Mouse (Mus musculus) myocyte (in vitro differentiated cells): Measurements from ENCODE around the gene Fam213a.

Source experiments
- CEBPB ChIP-seq: IDR thresholded peaks from 2 replicates; pipeline ENCODE4 v1.6.1; 2011; ENCODE audit warnings: mild to moderate bottlenecking, moderate library complexity; ENCODE audit not compliant: poor library complexity, insufficient read depth, severe bottlenecking
- E2F4 ChIP-seq: IDR thresholded peaks from one replicate; pipeline ENCODE4 v1.6.1; 2011; ENCODE audit warnings: mild to moderate bottlenecking, control low read depth, moderate library complexity; ENCODE audit not compliant: insufficient read depth
- MAX ChIP-seq: IDR thresholded peaks from one replicate; pipeline ENCODE4 v1.6.1; 2011; ENCODE audit warnings: low read depth, mild to moderate bottlenecking, control low read depth
- MYOD1 ChIP-seq, 3 experiments: IDR thresholded peaks; one replicate each; pipeline ENCODE4 v1.6.1; 2011; ENCODE audit warnings: control low read depth in 2 of 3, low read depth in 2 of 3, mild to moderate bottlenecking in 2 of 3, moderate library complexity in 1 of 3; ENCODE audit not compliant: insufficient read length in 2 of 3, control insufficient read depth in 1 of 3
- POLR2A ChIP-seq: IDR thresholded peaks from one replicate; pipeline ENCODE4 v1.6.1; 2011; ENCODE audit warnings: low read depth, mild to moderate bottlenecking, control low read depth, moderate library complexity; ENCODE audit not compliant: insufficient read length
- POLR2AphosphoS2 ChIP-seq: IDR thresholded peaks from one replicate; pipeline ENCODE4 v1.6.1; 2011; ENCODE audit warnings: low read depth, control low read depth; ENCODE audit not compliant: insufficient read length
- TCF12 ChIP-seq: IDR thresholded peaks from one replicate; pipeline ENCODE4 v1.6.1; 2011; ENCODE audit warnings: mild to moderate bottlenecking, control low read depth; ENCODE audit not compliant: poor library complexity, insufficient read depth, severe bottlenecking
- USF1 ChIP-seq: IDR thresholded peaks from one replicate; pipeline ENCODE4 v1.6.1; 2011; ENCODE audit warnings: low read depth, mild to moderate bottlenecking, control low read depth, moderate library complexity

DNA sequence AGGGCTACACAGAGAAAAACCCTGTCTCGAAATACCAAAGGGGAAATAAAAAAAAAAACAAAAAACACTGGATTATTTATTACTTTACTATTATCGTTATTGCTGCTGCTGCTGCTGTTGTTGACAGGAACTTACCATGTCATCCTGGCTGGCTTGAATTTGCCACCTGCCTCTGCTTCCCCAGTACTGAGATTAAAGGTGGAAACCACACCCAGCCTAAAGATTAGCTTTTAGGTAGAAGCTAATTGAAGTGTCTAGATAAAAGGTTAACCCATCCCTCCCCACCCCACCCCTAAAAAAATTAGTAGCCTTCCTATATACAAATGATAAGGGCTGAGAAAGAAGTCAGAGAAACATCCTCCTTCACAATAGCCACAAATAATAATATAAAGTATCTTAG, 69.8 kb downstream of the Fam213a start:
- TF ChIP-seq POLR2A (no peak), USF1 (no peak), MYOD1 (IDR thresholded peaks at IDR 0.05; ENCODE audit: control insufficient read depth in 1 of 3, insufficient read length in 2 of 3, low read depth in 2 of 3) (no peak), TCF12 (no peak), CEBPB (no peak), POLR2AphosphoS2 (no peak), MAX (no peak), E2F4 (no peak)
